Mouse (Mus musculus): ENCODE data around the gene Phc2. TPM values are rescaled to one million over a fixed set of nuclear protein-coding genes. Genes with fewer than 3 reads are reported as not detected.
A peak's percentile ranks its signal among the peaks of the same experiment; 100 is the strongest.

The Phc2 gene
- polyA plus RNA-seq, 1 experiment from 2014 or later = 28.5 TPM

DNA sequence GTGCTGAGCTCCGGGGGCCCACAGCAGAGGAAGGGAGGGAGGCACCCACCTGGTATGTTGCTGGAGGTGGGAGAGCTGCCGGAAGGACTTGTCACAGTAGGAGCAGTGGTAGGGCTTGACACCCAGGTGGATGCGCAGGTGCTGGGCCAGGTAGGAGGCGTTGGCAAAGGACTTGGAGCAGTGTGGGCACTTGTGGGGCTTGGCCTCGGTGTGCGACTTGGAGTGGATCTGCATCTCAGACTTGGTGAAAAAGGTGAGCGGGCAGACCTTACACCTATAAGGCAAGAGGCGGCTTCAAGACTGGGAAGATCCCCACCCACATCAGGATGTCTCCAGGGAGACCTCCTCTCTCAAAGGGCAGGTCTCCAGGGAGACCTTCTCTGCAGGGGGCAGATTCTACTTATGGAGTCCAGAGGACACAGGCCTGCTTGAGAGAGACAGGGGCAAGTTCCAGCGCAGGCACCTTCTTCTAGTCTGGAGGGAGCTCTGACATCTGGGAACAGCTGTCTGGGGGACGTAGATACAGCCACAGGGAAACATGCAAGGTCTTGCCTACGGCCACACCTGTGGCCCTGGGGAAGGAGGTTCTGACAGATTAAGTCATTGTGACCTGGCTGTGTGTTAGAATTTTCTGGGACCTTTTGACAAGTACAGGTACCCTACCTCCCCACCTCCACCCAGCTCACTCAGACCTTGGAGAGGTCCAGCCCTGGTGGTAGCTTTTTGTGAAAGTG lies 131.6 kb downstream of the Phc2 start:
- Histone ChIP-seq H3K36me3 (peaks cover 54% of the 10 kb centered on the region), H3K9me3 (replicated peaks) (no peaks in the 10 kb centered on the region), H3K9ac (no peak overlapping the region)

DNA sequence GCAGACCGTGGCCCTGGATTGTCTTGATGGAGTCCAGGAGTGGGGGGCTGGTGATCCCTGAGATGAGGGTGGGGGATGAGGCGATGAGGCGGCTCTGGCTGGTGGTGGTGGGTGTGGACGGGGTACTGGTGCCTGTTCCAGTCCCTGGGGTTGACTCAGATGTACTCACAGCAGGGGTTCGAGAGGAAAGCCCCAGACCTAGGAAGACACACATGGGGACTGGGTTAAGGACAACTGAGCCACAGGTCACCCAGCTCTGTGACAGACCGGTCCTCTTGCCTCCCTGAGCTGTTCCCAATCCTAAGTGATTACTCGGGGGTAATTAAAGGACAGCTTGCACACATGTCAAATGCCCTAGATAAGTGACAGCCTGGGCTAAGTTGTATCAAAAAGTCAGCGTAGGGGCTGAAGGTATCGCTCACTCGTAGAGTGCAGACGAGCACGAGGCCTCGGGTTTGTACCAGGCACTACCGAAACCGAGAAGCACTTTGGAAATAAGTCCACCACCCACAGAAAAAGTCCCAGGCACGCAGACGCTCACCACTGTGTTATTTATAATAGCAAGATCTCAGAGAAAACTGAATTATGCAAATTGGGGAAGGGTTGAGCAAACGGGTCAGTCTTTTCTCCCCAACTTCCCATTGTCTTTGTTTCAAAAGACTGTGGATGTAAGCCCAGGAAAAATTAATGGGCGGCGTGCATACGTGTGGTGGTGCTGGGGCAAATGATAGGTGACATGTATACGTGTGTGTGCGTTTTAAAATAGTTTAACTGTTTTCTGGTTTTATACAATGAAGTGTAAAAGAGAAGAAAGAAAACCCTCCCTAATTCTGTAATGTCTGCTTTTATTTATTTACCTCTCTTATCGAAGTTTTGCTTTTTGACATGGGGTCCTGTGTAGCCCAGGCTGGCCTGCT lies 132.8 kb downstream of the Phc2 start:
- Histone ChIP-seq H3K27me3 (no peaks in the 10 kb centered on the region), H3K9ac (no peak overlapping the region), H3K27ac (no peak overlapping the region), H3K4me1 (replicated peaks) (no peaks in the 10 kb centered on the region), H3K4me2 (no peak overlapping the region), H3K36me3 (peaks cover 51% of the 10 kb centered on the region), H3K9me3 (replicated peaks) (no peaks in the 10 kb centered on the region), H3K4me3 (no peak overlapping the region)
- WGBS = 88% methylated on average over 24 of the region's 24 CpGs
- no peak for ATAC-seq (replicated peaks; ENCODE audit: insufficient number of reproducible peaks, insufficient read depth, low FRiP score, low read depth)

More for the DNA sequence above, 131.6 kb downstream of the Phc2 start:
- Histone ChIP-seq H3K4me2 (no peak overlapping the region), H3K4me1 (replicated peaks) (0 out of 2 replicates have a peak, but pooled peaks cover 3% of the 10 kb centered on the region), H3K27ac (no peak overlapping the region), H3K27me3 (no peaks in the 10 kb centered on the region), H3K4me3 (no peak overlapping the region)
- ATAC-seq (replicated peaks; ENCODE audit: insufficient number of reproducible peaks, insufficient read depth, low FRiP score, low read depth) = no peak
- WGBS = 92% methylated on average over 11 of the region's 11 CpGs

DNA sequence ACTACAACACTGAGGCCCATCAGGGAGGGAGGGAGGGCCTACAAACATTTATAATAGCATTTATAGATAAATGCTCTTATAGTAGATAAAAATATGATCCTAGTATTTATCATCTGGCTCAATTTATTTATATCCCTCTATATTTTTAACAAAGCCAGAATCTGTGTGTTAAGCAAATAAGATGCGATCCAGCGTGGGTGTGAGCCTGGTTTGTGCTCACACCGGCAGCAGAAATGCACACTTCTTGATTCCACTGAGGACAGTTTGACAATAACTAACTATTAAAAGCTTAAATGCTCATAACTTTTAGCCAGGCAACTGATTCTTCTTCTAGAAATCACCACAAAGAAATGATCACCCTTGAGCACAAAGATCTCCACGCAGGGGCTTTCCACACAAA lies 133.6 kb downstream of the Phc2 start:
- no peak for ATAC-seq (replicated peaks; ENCODE audit: insufficient number of reproducible peaks, insufficient read depth, low FRiP score, low read depth)
- Histone ChIP-seq H3K4me1 (replicated peaks) (no peaks in the 10 kb centered on the region), H3K4me2 (no peak overlapping the region), H3K27me3 (no peaks in the 10 kb centered on the region), H3K9me3 (replicated peaks) (no peaks in the 10 kb centered on the region), H3K9ac (no peak overlapping the region), H3K4me3 (no peak overlapping the region), H3K36me3 (peaks cover 44% of the 10 kb centered on the region), H3K27ac (no peak overlapping the region)
- 90% methylated on average over 4 of the region's 4 CpGs for WGBS

- Histone ChIP-seq H3K4me1 (replicated peaks) (peaks cover 13% of the 10 kb centered on the region), H3K9me3 (replicated peaks) (no peaks in the 10 kb centered on the region), H3K9ac (no peak overlapping the region), H3K4me2 (no peak overlapping the region), H3K36me3 (peaks cover 32% of the 10 kb centered on the region), H3K4me3 (no peak overlapping the region), H3K27ac (no peak overlapping the region), H3K27me3 (no peaks in the 10 kb centered on the region)
- 64% methylated on average over 18 of the region's 18 CpGs for WGBS
- no peak for ATAC-seq (replicated peaks; ENCODE audit: insufficient number of reproducible peaks, insufficient read depth, low FRiP score, low read depth)
These were observed 135.1 kb downstream of the Phc2 start for GRCm38 (mm10) chr4:128789646-128790045.

DNA sequence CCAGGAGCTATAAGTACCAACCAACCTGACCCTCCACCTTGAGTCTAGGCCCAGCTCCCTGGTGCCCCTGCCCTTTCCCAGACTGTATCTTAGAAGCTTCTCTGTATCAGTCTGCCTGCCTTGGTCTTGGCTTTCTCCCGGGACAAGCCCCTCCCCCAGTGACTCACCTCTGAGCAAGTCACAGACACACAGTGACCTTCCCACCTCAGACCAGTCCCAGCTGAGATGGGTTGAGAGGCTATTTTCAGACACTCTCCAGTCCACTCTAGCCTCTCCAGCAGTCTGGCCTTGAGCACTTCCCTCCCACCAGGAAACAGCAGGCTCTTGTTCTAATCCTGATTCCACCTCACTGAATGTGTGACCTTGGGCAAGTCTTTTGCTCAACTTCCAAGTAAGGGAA lies 139.2 kb downstream of the Phc2 start:
- H3K4me3 ChIP-seq = no peak overlapping the region
- no peak overlapping the region for H3K4me2 ChIP-seq
- ATAC-seq (replicated peaks; ENCODE audit: insufficient number of reproducible peaks, insufficient read depth, low FRiP score, low read depth) = no peak; the same call in 1 of the 2 replicates
- H3K4me1 ChIP-seq (replicated peaks) = peaks cover 47% of the 10 kb centered on the region
- no peaks in the 10 kb centered on the region for H3K27me3 ChIP-seq
- no peaks in the 10 kb centered on the region for H3K36me3 ChIP-seq
- H3K27ac ChIP-seq = peak overlapping the region; percentile 30; the same call in 1 of the 2 replicates
- 0% methylated on average over 1 of the region's 1 CpGs for WGBS
- H3K9me3 ChIP-seq (replicated peaks) = no peaks in the 10 kb centered on the region
- no peak overlapping the region for H3K9ac ChIP-seq

DNA sequence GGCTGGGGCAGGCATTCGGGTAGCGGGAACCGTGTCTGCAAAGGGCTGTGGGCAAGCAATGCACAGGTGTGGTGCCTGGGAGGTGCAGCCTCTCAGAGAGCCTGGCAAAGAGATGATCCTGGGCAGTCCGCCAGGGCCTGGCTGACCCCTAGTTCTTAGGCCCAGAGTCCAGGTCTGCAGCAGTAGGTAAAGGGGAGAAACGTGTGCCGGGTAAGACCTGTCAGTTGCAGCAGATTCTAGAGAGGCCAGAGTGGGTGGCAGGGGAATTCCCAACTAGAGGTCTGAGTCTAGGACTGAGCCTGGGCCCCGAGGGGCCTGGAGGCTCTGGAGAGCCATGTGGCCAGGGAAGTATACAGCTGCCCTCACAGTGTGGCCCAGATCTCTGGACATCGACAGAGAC lies 139.7 kb downstream of the Phc2 start:
- Histone ChIP-seq H3K4me1 (replicated peaks) (peaks cover 47% of the 10 kb centered on the region), H3K36me3 (no peaks in the 10 kb centered on the region), H3K4me2 (no peak overlapping the region), H3K27me3 (no peaks in the 10 kb centered on the region), H3K9me3 (replicated peaks) (no peaks in the 10 kb centered on the region), H3K9ac (no peak overlapping the region), H3K27ac (peak overlapping the region; percentile 30; the same call in 1 of the 2 replicates), H3K4me3 (no peak overlapping the region)
- 75% methylated on average over 8 of the region's 8 CpGs for WGBS
- ATAC-seq (replicated peaks; ENCODE audit: insufficient number of reproducible peaks, insufficient read depth, low FRiP score, low read depth) = no peak

DNA sequence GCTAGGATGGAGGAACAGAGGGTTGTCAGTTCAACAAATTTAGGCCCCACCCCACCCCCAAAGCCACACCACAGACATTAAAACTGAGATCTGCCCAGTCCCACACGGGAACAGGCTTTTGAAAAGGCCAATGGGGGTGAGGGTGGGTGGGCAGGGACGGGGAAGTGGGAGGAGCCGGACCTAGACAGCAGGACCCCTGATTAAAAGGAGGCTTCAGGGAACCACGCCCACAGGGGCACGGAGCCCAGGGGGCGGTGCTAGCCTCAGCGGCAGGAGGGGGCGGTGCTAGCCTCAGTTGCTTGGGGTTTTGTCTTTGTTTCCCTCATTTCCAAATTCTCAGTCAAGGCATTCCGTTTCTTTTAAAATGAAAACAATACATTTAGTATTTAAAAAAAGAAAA lies 141.1 kb downstream of the Phc2 start:
- Histone ChIP-seq H3K9ac (no peak overlapping the region), H3K27me3 (no peaks in the 10 kb centered on the region), H3K4me3 (no peak overlapping the region), H3K36me3 (no peaks in the 10 kb centered on the region), H3K9me3 (replicated peaks) (no peaks in the 10 kb centered on the region), H3K27ac (no peak overlapping the region), H3K4me1 (replicated peaks) (peaks cover 47% of the 10 kb centered on the region), H3K4me2 (no peak overlapping the region)
- ATAC-seq (replicated peaks; ENCODE audit: insufficient number of reproducible peaks, insufficient read depth, low FRiP score, low read depth) = no peak; the same call in 1 of the 2 replicates
- WGBS = 12% methylated on average over 9 of the region's 9 CpGs

GRCm38 (mm10) chr4:128796788-128797187 lies 142.3 kb downstream of the Phc2 start:
- 81% methylated on average over 8 of the region's 8 CpGs for WGBS
- peaks cover 53% of the 10 kb centered on the region for H3K4me1 ChIP-seq (replicated peaks)

DNA sequence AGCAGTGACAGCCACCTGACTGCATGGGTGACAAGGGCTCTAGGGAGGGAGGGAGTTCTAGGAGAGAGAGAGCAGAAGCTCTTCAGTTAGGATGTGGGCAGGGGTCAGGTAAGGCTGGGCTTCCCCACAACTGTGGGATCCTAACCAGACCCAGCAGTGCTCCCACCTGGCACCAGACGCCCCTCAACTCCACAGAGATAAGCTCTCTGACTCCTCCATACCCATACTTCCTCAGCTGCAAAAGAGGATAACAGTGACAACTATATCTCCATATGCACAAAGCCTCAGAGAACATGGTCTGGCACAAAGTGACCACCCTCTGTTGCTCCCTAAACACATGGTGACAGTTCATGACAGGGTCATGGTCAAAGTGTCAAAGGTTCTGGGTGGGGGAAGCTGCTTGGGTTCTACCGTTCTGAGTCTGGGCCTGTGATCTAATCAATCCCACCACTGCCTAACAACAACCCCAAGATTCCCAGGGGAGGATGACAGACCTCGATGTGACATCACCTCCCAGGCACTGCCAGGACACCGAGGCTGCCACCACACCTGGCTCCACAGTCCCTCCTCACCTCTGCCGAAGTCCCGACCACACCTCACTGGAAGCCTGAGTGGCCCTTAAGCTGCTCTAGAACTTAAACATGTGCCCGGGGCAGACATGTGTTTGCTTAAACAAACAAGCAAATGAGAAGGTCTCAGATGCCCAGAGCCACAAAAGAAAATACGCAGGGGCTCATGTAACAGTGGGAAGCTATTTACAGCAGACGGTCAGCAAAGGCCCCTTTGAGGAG lies 147.4 kb downstream of the Phc2 start:
- no peak overlapping the region for H3K4me3 ChIP-seq
- H3K27ac ChIP-seq = no peak overlapping the region
- no peaks in the 10 kb centered on the region for H3K9me3 ChIP-seq (replicated peaks)
- 0 out of 2 replicates have a peak overlapping the region, but pooled peaks have one; percentile 23 for H3K9ac ChIP-seq
- 41% methylated on average over 9 of the region's 9 CpGs for WGBS
- no peak for ATAC-seq (replicated peaks; ENCODE audit: insufficient number of reproducible peaks, insufficient read depth, low FRiP score, low read depth)
- H3K27me3 ChIP-seq = no peaks in the 10 kb centered on the region
- no peak overlapping the region for H3K4me2 ChIP-seq
- H3K36me3 ChIP-seq = no peaks in the 10 kb centered on the region
- H3K4me1 ChIP-seq (replicated peaks) = peaks cover 53% of the 10 kb centered on the region

More at GRCm38 (mm10) chr4:128796788-128797187, 142.3 kb downstream of the Phc2 start:
- no peaks in the 10 kb centered on the region for H3K9me3 ChIP-seq (replicated peaks)
- no peaks in the 10 kb centered on the region for H3K27me3 ChIP-seq
- H3K4me3 ChIP-seq = no peak overlapping the region
- ATAC-seq (replicated peaks; ENCODE audit: insufficient number of reproducible peaks, insufficient read depth, low FRiP score, low read depth) = no peak
- H3K9ac ChIP-seq = no peak overlapping the region
- H3K4me2 ChIP-seq = no peak overlapping the region
- no peaks in the 10 kb centered on the region for H3K36me3 ChIP-seq
- H3K27ac ChIP-seq = no peak overlapping the region

Data from heart, embryonic 15.5 days (tissue).